Mouse (Mus musculus): ENCODE data around the gene Nudt6.

Gene Nudt6

GRCm38 (mm10) chr3:37381457-37381856 lies 38.6 kb downstream of the Nudt6 start:
- no peak for DNase-seq

- peak in 1 of 2 experiments; percentile 5 for DNase-seq
Observed at GRCm38 (mm10) chr3:37379930-37380881, 39.8 kb downstream of the Nudt6 start.

GRCm38 (mm10) chr3:37379201-37379600 lies 40.8 kb downstream of the Nudt6 start:
- no peak for DNase-seq

DNA sequence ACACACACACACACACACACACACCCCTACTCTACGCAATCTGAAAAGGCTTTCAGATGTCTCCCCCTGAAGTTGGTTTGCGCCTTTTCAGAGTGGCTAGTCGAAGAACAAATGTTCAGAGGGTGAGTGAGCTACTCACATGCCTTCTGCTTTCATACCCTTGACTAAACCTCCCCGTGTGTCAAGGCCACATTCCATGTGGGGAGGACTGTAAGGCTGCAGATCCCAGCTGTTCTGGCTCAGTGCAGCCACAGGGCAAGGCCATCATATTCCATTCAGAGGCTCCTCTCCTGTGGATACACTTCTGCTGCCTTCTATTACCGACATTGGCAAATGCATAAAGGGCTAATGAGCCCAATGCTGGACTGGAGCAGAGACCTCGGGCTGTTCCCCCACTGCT lies 41.6 kb downstream of the Nudt6 start:
- DNase-seq = no peak

- DNase-seq = no peak
Observed at GRCm38 (mm10) chr3:37377926-37378325, 42.1 kb downstream of the Nudt6 start.

- no peak for DNase-seq
Observed at GRCm38 (mm10) chr3:37373712-37374111, 46.3 kb downstream of the Nudt6 start.

DNA sequence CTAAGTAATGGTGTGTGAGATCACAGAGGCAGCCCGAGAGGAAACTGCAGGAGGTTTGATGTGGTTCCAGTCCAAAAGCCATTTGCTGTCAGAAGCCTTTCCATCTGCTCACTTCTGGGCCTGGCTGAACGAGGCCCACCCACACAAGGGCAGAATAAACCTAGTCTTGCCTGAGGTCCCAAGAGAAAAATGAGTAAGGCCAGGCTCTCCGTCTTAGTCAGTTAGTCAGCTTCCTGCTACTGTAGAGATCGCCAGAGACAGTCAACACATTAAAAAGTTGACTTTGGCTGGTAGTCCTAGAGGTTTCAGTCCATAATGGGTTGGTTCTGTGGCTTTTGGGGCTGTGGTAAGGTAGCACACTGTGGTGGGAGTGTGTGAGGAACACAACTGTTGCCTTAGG lies 49.6 kb downstream of the Nudt6 start:
- DNase-seq = no peak

GRCm38 (mm10) chr3:37366381-37367053 lies 53.5 kb downstream of the Nudt6 start:
- DNase-seq = no peak

DNA sequence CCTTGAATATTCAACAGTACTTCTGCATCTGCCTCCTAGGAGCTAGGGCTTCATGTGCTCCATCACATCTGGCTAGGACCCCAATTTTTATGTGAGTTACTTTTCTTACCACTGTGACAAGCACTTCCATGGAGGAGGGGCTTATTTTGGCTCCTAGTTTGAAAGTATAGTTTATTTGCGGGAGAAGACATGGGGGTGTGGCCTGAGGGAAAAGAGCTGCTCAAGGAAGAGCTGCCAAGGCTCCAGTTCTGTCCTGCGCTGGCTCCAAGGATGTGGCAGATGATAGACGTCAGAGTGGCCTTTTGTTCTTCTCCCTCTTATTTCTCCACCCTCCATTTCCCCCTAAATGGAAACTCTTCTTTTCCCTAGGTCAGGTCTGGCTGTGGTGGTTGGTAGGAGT lies 54.0 kb downstream of the Nudt6 start:
- no peak for DNase-seq

DNA sequence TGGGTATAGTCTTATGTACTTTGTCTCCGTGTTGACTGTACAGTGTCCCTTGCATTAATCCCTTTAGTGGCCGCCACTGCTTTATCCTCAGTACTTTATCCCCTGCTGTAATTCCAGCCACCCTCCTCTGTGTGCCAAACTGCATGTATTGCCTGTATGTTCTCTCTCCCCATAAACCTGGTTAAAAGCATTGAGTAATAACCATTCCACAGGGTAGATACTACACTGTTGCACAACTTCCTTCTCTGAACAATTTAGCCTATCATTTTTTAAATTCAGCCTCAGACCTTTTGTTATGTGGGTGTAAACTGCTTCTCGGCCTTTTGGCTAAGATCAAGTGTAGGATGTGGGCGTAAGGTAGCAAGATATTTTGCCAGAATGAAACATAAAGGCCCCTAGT lies 54.9 kb downstream of the Nudt6 start:
- no peak for DNase-seq

- DNase-seq = no peak
Observed at GRCm38 (mm10) chr3:37360729-37361128, 59.3 kb downstream of the Nudt6 start.
